Mouse (Mus musculus) stomach, postnatal 0 days (tissue): Measurements from ENCODE around the gene Defb25. TPM values are rescaled to one million over a fixed set of nuclear protein-coding genes. Genes with fewer than 3 reads are reported as not detected.
A peak's percentile ranks its signal among the peaks of the same experiment; 100 is the strongest.

Experiments
- ATAC-seq: fragments of 200-750 bp; cut with Nextera tagmentation; 2 replicates; pipeline ENCODE4 v1.8.0; 2017; ENCODE audit not compliant: low FRiP score, low TSS enrichment
- DNase-seq: peaks from one replicate; pipeline ENCODE4 v3.0.0-alpha.2; 2016; ENCODE audit warnings: low spot score
- H3K27ac ChIP-seq: fragments of 300-500 bp; sonication (generic); replicated peaks from 2 replicates; pipeline ENCODE4 v1.5.1; 2014; ENCODE audit warnings: mild to moderate bottlenecking, control low read depth
- H3K27me3 ChIP-seq: fragments of 300-500 bp; sonication (generic); 2 replicates; pipeline ENCODE4 v1.6.1; 2014; ENCODE audit warnings: low read length; ENCODE audit not compliant: control insufficient read depth, insufficient read depth
- H3K36me3 ChIP-seq: fragments of 300-500 bp; sonication (generic); 2 replicates; pipeline ENCODE4 v1.6.1; 2014; ENCODE audit warnings: low read length, mixed read lengths; ENCODE audit not compliant: control insufficient read depth, insufficient read depth
- H3K4me1 ChIP-seq: fragments of 300-500 bp; sonication (generic); replicated peaks from 2 replicates; pipeline ENCODE4 v1.6.1; 2014; ENCODE audit warnings: antibody characterized with exemption; ENCODE audit not compliant: control insufficient read depth, insufficient read depth
- H3K4me2 ChIP-seq: fragments of 300-500 bp; sonication (generic); replicated peaks from 2 replicates; pipeline ENCODE4 v1.6.1; 2014; ENCODE audit warnings: low read depth, mild to moderate bottlenecking, control low read depth, moderate library complexity
- H3K4me3 ChIP-seq: fragments of 300-500 bp; sonication (generic); 2 replicates; pipeline ENCODE4 v1.5.1; 2014; ENCODE audit warnings: low read depth, low read length, control low read depth
- H3K9ac ChIP-seq: fragments of 300-500 bp; sonication (generic); 2 replicates; pipeline ENCODE4 v1.6.1; 2014; ENCODE audit warnings: mild to moderate bottlenecking, low read length, control low read depth, mixed read lengths
- H3K9me3 ChIP-seq: fragments of 300-500 bp; sonication (generic); 2 replicates; pipeline ENCODE4 v1.6.1; 2016; ENCODE audit warnings: low read length; ENCODE audit not compliant: control insufficient read depth
- CTCF ChIP-seq: IDR thresholded peaks from 2 replicates; pipeline ENCODE4 v1.5.1; 2016; ENCODE audit warnings: antibody characterized with exemption, low read depth, mild to moderate bottlenecking, moderate library complexity
- EP300 ChIP-seq: optimal IDR thresholded peaks from 2 replicates; pipeline ENCODE3; 2016; ENCODE audit warnings: antibody characterized with exemption
- WGBS: fragments of 180-500 bp; shearing (Covaris S2); extraction: QIAGEN DNeasy Blood & Tissue Kit; methylation state at CpG from one replicate; pipeline ENCODE4 v1.1.7; 2014; 5-methylcytosine and 5-hydroxymethylcytosine counted together
- polyA plus RNA-seq: library from polyadenylated mRNA; unstranded; fragments of >200 nt; fragmentation: Nextera tagmentation; extraction: Ambion mirVana; gene quantifications from 2 replicates; pipeline ENCODE4 v1.2.1, GENCODE M21; 2015

Gene Defb25
- 0.73 and 1.7 TPM in 2 replicates for polyA plus RNA-seq

- Histone ChIP-seq H3K9me3 (no peaks in the 10 kb centered on the region), H3K4me1 (no peaks in the 10 kb centered on the region), H3K27me3 (no peaks in the 10 kb centered on the region), H3K4me2 (no peak within 1 kb of the TSS), H3K4me3 (no peak within 1 kb of the TSS), H3K36me3 (no peaks in the 10 kb centered on the region), H3K27ac (no peak within 1 kb of the TSS), H3K9ac (no peak within 1 kb of the TSS)
- DNase-seq (no peak), ATAC-seq (no peak)
- WGBS: 79% methylated on average over 7 of the region's 7 CpGs
- no peak for TF ChIP-seq CTCF
These were observed at the start of gene Defb25 for GRCm38 (mm10) chr2:152622953-152623352. Defb25 (minus strand) TSS chr2:152623053.

- no peak for DNase-seq
- H3K4me1 ChIP-seq: peaks cover 10% of the 10 kb centered on the region
- no peak for ATAC-seq
- H3K9ac ChIP-seq: 0 out of 2 replicates have a peak overlapping the region, but pooled peaks have one; percentile 27
- 85% methylated on average over 12 of the region's 12 CpGs for WGBS
- no peaks in the 10 kb centered on the region for H3K9me3 ChIP-seq
- peaks cover 8% of the 10 kb centered on the region; the same call in 1 of the 2 replicates for H3K36me3 ChIP-seq
- TF ChIP-seq CTCF (no peak), EP300 (no peak)
- no peaks in the 10 kb centered on the region for H3K27me3 ChIP-seq
- no peak overlapping the region; the same call in 1 of the 2 replicates for H3K4me2 ChIP-seq
- H3K27ac ChIP-seq: no peak overlapping the region
- H3K4me3 ChIP-seq: no peak overlapping the region
These were observed 49.3 kb upstream of the Defb25 start for GRCm38 (mm10) chr2:152672166-152672565.

GRCm38 (mm10) chr2:152671642-152671999 lies 48.8 kb upstream of the Defb25 start:
- ATAC-seq (peak; percentile 67), DNase-seq (peak; percentile 54)
- Histone ChIP-seq H3K36me3 (peaks cover 5% of the 10 kb centered on the region; the same call in 1 of the 2 replicates), H3K4me3 (no peak overlapping the region), H3K4me1 (peaks cover 10% of the 10 kb centered on the region), H3K9ac (no peak overlapping the region), H3K27ac (peak overlapping the region; percentile 18; the same call in 1 of the 2 replicates), H3K9me3 (no peaks in the 10 kb centered on the region), H3K4me2 (peak overlapping the region; percentile 88), H3K27me3 (no peaks in the 10 kb centered on the region)
- TF ChIP-seq CTCF: peak; percentile 79
- TF ChIP-seq EP300: no peak
- 22% methylated on average over 5 of the region's 5 CpGs for WGBS

- H3K27ac ChIP-seq: peak overlapping the region; percentile 30; the same call in 1 of the 2 replicates
- WGBS: 42% methylated on average over 9 of the region's 9 CpGs
- H3K9ac ChIP-seq: peak overlapping the region; percentile 97
- no peaks in the 10 kb centered on the region for H3K9me3 ChIP-seq
- DNase-seq (no peak), ATAC-seq (no peak)
- H3K4me3 ChIP-seq: peak overlapping the region; percentile 93
- TF ChIP-seq CTCF (no peak), EP300 (no peak)
- H3K4me1 ChIP-seq: peaks cover 10% of the 10 kb centered on the region
- H3K36me3 ChIP-seq: peaks cover 4% of the 10 kb centered on the region; the same call in 1 of the 2 replicates
- H3K4me2 ChIP-seq: peak overlapping the region; percentile 88
- H3K27me3 ChIP-seq: no peaks in the 10 kb centered on the region
These were observed 48.3 kb upstream of the Defb25 start for GRCm38 (mm10) chr2:152670983-152671641.

- Histone ChIP-seq H3K4me1 (peaks cover 10% of the 10 kb centered on the region), H3K9me3 (no peaks in the 10 kb centered on the region), H3K4me2 (peak overlapping the region; percentile 88), H3K4me3 (peak overlapping the region; percentile 93), H3K27me3 (no peaks in the 10 kb centered on the region), H3K9ac (peak overlapping the region; percentile 97), H3K27ac (peak overlapping the region; percentile 98), H3K36me3 (peaks cover 2% of the 10 kb centered on the region; the same call in 1 of the 2 replicates)
- TF ChIP-seq CTCF: no peak
- TF ChIP-seq EP300: no peak
- ATAC-seq: peak; percentile 57
- WGBS: under 1% methylated on average over 45 of the region's 46 CpGs
- DNase-seq: peak; percentile 47
These were observed 47.0 kb upstream of the Defb25 start for GRCm38 (mm10) chr2:152669639-152670484.
